Mouse (Mus musculus) stomach, embryonic 14.5 days (tissue): Measurements from ENCODE around the gene Ptges3. TPM values are rescaled to one million over a fixed set of nuclear protein-coding genes. Genes with fewer than 3 reads are reported as not detected.
"Not testable (repeated sequence)": the region's sequence is repeated elsewhere in the genome, so short reads cannot be mapped to it uniquely, and the experiment has no call there.

Source experiments
- ATAC-seq: fragments of 200-750 bp; cut with Nextera tagmentation; 2 replicates; pipeline ENCODE4 v1.8.0; 2017; ENCODE audit warnings: low read depth, moderate TSS enrichment; ENCODE audit not compliant: insufficient number of reproducible peaks, insufficient read depth, low FRiP score
- H3K27ac ChIP-seq: fragments of 300-500 bp; sonication (generic); 2 replicates; pipeline ENCODE4 v1.5.1; 2014; ENCODE audit warnings: mild to moderate bottlenecking, low read length, moderate library complexity, mixed read lengths
- H3K27me3 ChIP-seq: fragments of 300-500 bp; sonication (generic); 2 replicates; pipeline ENCODE4 v1.6.1; 2014; ENCODE audit warnings: low read length, control low read depth, mixed read lengths; ENCODE audit not compliant: control insufficient read depth, insufficient read depth
- H3K36me3 ChIP-seq: fragments of 300-500 bp; sonication (generic); 2 replicates; pipeline ENCODE4 v1.6.1; 2014; ENCODE audit warnings: mild to moderate bottlenecking, control low read depth, low read length, moderate library complexity, mixed read lengths; ENCODE audit not compliant: control insufficient read depth, insufficient read depth
- H3K4me1 ChIP-seq: fragments of 300-500 bp; sonication (generic); 2 replicates; pipeline ENCODE4 v1.6.1; 2014; ENCODE audit warnings: low read length, control low read depth, mixed read lengths; ENCODE audit not compliant: control insufficient read depth, insufficient read depth
- H3K4me2 ChIP-seq: fragments of 300-500 bp; sonication (generic); replicated peaks from 2 replicates; pipeline ENCODE4 v1.6.1; 2014; ENCODE audit warnings: low read depth, low read length, control low read depth
- H3K4me3 ChIP-seq: fragments of 300-500 bp; sonication (generic); 2 replicates; pipeline ENCODE4 v1.5.1; 2014; ENCODE audit warnings: low read depth, low read length, control low read depth
- H3K9ac ChIP-seq: fragments of 300-500 bp; sonication (generic); replicated peaks from 2 replicates; pipeline ENCODE4 v1.6.1; 2014; ENCODE audit warnings: low read depth, mild to moderate bottlenecking, control low read depth, low read length, moderate library complexity, mixed read lengths
- H3K9me3 ChIP-seq: fragments of 300-500 bp; sonication (generic); 2 replicates; pipeline ENCODE4 v1.6.1; 2016; ENCODE audit warnings: low read depth, low read length, control low read depth; ENCODE audit not compliant: control insufficient read depth
- WGBS: fragments of 180-500 bp; shearing (Covaris S2); extraction: QIAGEN DNeasy Blood & Tissue Kit; methylation state at CpG from one replicate; pipeline ENCODE4 v1.1.7; 2014; 5-methylcytosine and 5-hydroxymethylcytosine counted together
- polyA plus RNA-seq: library from polyadenylated mRNA; unstranded; fragments of >200 nt; fragmentation: Nextera tagmentation; extraction: Ambion mirVana; gene quantifications from 2 replicates; pipeline ENCODE4 v1.2.1, GENCODE M21; 2014

Ptges3 gene
- polyA plus RNA-seq, 1 experiment from 2014 or later, result 474 TPM

DNA sequence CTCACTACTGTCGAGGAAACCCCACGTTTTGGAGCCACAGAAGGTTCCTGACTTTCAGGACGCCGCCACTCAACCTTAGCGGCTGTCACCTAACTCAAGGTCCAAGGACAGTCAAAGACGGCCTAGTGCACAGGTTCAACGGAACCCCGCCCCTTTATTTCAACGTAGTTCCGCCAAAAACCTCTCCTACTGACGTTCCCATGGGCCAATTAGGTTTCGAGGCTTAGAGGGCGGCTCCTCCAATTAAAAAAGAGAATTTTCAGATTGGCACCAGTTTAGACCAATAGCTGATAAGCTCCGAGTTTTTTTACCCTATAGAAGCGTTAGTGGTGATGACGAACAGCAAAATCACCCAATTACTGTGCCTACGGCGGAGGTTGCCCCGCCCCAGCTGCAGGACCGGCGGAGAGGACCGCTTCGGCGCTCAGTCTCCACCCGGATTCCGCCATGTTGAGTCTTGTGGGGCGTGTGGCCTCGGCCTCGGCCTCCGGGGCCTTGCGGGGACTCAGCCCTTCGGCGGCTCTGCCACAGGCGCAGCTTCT, 24.2 kb downstream of the Ptges3 start, which contains the start of gene Atp5b:
Atp5b (plus strand) TSS at position 394 of the 542 bp plus-strand sequence.
- ATAC-seq, result peak; percentile 99
- Histone ChIP-seq H3K36me3 (peaks cover 36% of the 10 kb centered on the region), H3K4me1 (peaks cover 7% of the 10 kb centered on the region; the same call in 1 of the 2 replicates), H3K9me3 (no peaks in the 10 kb centered on the region), H3K9ac (peak within 1 kb of the TSS; percentile 59), H3K27ac (peak within 1 kb of the TSS; percentile 34), H3K4me2 (peak within 1 kb of the TSS; percentile 66), H3K4me3 (peak within 1 kb of the TSS; percentile 82), H3K27me3 (no peaks in the 10 kb centered on the region)
- WGBS, result under 1% methylated on average over 34 of the region's 34 CpGs

DNA sequence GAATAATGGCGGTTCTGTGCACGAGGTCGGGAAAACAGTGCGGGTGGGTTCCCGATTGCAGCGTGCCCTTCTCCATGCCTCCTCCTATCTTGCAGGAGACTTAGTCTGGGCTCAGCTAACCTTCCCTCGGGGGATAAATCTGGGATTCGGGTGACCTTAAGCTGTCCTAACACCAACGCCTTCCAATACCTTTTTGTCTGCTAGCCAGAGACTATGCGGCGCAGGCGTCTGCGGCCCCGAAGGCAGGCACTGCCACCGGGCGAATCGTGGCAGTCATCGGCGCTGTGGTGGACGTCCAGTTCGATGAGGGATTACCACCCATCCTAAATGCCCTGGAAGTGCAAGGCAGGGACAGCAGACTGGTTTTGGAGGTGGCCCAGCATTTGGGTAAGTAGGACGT, 24.9 kb downstream of the Ptges3 start:
- peak overlapping the region; percentile 66 for H3K4me2 ChIP-seq
- H3K4me1 ChIP-seq, result peaks cover 7% of the 10 kb centered on the region; the same call in 1 of the 2 replicates
- H3K27me3 ChIP-seq, result no peaks in the 10 kb centered on the region
- peak overlapping the region; percentile 82 for H3K4me3 ChIP-seq
- peak overlapping the region; percentile 59 for H3K9ac ChIP-seq
- no peaks in the 10 kb centered on the region for H3K9me3 ChIP-seq
- ATAC-seq, result no peak
- under 1% methylated on average over 22 of the region's 22 CpGs for WGBS
- peak overlapping the region; percentile 34 for H3K27ac ChIP-seq
- peaks cover 44% of the 10 kb centered on the region for H3K36me3 ChIP-seq

DNA sequence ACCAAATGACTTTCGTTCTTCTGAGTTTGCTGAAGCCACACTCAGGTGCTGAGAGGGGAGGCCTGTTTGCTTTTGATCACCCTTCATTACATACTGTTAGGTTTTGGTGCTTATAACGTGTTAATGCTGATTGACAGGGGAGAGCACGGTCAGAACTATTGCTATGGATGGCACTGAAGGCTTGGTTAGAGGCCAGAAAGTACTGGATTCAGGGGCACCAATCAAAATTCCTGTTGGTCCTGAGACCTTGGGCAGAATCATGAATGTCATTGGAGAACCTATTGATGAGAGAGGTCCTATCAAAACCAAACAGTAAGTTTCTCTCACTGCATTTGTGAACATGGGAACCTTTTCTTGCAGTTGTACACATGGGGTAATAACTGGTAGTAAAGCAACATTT, 25.4 kb downstream of the Ptges3 start:
- H3K9me3 ChIP-seq, result no peaks in the 10 kb centered on the region
- 2% methylated on average over 3 of the region's 3 CpGs for whole genome bisulfite sequencing
- H3K36me3 ChIP-seq, result peaks cover 48% of the 10 kb centered on the region
- H3K9ac ChIP-seq, result peak overlapping the region; percentile 59
- H3K4me2 ChIP-seq, result peak overlapping the region; percentile 66
- peak overlapping the region; percentile 82 for H3K4me3 ChIP-seq
- no peak for ATAC-seq
- H3K27me3 ChIP-seq, result no peaks in the 10 kb centered on the region
- peaks cover 7% of the 10 kb centered on the region; the same call in 1 of the 2 replicates for H3K4me1 ChIP-seq
- no peak overlapping the region for H3K27ac ChIP-seq

DNA sequence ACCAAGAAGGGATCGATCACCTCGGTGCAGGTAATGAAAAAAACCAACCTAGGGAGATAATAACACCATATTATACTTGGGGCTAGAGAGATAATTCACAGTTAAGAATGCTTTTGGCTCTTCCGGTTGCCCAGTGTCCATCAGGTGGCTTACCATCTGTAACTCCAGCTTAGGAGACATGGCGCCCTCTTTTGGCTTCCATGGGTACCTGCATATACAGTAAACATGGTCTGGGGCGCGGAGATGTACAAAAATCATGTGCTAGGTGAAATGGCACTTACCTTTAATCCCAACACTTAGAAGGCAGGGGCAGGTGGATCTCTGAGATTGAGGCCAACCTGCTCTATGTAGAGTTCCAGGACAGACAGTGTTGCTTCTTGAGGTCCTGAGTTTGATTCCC, 27.6 kb downstream of the Ptges3 start:
- no peak for ATAC-seq
- 77% methylated on average over 6 of the region's 6 CpGs for WGBS
- H3K4me2 ChIP-seq, result no peak overlapping the region
- H3K27me3 ChIP-seq, result no peaks in the 10 kb centered on the region
- H3K9ac ChIP-seq, result no peak overlapping the region
- H3K36me3 ChIP-seq, result peaks cover 60% of the 10 kb centered on the region
- no peak overlapping the region for H3K27ac ChIP-seq
- H3K4me3 ChIP-seq, result no peak overlapping the region
- no peaks in the 10 kb centered on the region for H3K9me3 ChIP-seq
- H3K4me1 ChIP-seq, result peaks cover 8% of the 10 kb centered on the region

DNA sequence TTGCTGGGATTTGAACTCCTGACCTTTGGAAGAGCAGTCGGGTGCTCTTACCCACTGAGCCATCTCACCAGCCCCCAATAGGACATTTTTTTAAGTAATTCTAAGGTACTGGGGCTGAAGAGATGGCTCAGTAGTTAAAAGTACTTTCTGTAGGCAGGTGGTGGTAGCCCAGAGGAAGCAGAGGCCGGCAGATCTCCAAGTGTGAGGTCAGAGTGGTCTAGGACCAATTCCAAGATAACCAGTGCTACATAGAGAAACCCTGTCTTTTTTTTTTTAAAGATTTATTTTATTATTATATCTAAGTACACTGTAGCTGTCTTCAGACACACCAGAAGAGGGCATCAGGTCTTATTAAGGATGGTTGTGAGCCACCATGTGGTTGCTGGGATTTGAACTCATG, 28.5 kb downstream of the Ptges3 start:
- H3K4me2 ChIP-seq, H3K27ac ChIP-seq, H3K9ac ChIP-seq, H3K4me3 ChIP-seq, ATAC-seq, H3K27me3 ChIP-seq, H3K9me3 ChIP-seq: not testable (repeated sequence)
- peaks cover 60% of the 10 kb centered on the region for H3K36me3 ChIP-seq
- WGBS, result 73% methylated on average over 2 of the region's 2 CpGs
- H3K4me1 ChIP-seq, result peaks cover 15% of the 10 kb centered on the region

DNA sequence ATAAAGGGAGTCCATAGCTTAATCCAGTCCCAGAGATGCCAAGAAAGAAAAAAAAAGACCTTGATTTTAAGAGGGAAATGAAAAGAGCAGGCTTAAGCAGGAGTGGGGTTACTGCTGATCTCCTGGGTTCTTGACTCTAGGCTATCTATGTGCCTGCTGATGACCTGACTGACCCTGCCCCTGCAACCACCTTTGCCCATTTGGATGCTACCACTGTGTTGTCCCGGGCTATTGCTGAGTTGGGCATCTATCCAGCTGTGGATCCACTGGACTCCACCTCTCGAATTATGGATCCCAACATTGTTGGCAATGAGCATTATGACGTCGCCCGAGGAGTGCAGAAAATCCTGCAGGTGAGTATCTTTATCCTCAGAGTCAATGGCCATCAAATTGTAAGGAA, 29.4 kb downstream of the Ptges3 start:
- Histone ChIP-seq H3K27ac (no peak overlapping the region), H3K4me3 (no peak overlapping the region), H3K9me3 (no peaks in the 10 kb centered on the region), H3K36me3 (peaks cover 60% of the 10 kb centered on the region), H3K9ac (no peak overlapping the region), H3K4me2 (no peak overlapping the region), H3K27me3 (no peaks in the 10 kb centered on the region), H3K4me1 (peaks cover 15% of the 10 kb centered on the region)
- 92% methylated on average over 5 of the region's 5 CpGs for WGBS
- ATAC-seq, result no peak

DNA sequence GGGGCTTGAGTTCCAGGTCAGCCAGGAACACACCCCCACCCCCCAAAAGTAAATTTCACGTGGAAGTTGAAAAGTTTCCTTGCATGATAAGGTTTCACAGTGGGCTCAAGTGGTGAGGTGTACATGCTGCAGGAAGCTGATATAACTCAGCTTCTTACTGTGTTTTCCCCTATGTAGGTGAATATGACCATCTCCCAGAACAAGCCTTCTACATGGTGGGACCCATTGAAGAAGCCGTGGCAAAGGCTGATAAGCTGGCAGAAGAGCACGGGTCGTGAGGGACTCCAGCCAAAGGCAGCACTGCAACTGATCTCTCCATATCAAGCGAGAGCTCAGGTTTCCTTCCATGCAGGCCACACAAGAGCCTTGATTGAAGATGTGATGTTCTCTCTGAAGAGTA, 31.1 kb downstream of the Ptges3 start:
- H3K4me1 ChIP-seq, result peaks cover 24% of the 10 kb centered on the region
- no peak overlapping the region for H3K4me3 ChIP-seq
- peaks cover 54% of the 10 kb centered on the region for H3K36me3 ChIP-seq
- H3K9me3 ChIP-seq, result no peaks in the 10 kb centered on the region
- H3K9ac ChIP-seq, result no peak overlapping the region
- 71% methylated on average over 5 of the region's 5 CpGs for WGBS
- H3K4me2 ChIP-seq, result no peak overlapping the region
- no peak for ATAC-seq
- no peaks in the 10 kb centered on the region for H3K27me3 ChIP-seq
- H3K27ac ChIP-seq, result no peak overlapping the region

DNA sequence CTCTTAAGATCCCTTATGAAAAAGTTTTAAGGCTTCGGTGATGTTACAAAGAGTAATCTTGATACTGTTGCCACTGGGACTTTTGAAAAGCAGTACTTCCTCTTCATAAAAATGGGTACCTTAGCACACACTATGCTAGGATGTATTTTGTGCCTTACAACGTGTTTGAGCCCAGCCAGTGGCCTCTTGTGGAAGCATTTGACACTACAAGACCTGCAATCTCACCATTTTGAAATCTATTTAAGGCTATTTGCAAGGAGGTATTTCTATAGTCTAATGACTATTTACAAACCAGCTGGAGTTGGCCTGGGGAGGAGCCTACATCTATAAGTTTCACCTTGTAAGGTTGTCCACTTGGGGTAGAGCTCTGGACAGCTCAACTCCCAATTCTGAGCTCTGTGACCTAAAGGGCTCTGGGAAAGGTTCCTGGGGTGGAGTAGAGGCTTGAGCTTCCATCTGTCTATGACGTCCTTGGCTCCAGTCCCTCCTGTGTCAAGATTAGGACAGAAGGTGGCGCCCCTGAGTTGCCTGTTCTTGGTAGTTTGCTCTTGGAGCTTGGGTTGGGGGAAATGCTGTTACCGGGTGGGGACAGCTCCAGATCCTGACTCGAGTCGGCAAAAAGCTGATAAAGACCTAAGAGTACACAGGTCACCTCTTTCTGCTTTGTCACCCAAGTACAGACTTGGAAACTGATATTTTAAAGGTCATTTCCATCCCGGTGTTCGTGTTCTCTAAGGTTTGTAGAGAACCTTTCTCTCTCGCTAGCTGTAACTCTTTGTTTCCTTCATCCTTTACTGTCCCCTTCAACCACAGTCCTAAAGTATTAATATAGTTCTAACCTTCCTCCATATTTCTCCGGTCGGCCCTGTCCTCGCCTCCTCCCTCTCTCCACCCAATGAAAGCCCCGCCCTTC, 32.2 kb downstream of the Ptges3 start:
- Histone ChIP-seq H3K27me3 (no peaks in the 10 kb centered on the region), H3K27ac (peak overlapping the region; percentile 93; the same call in 1 of the 2 replicates), H3K4me2 (peak overlapping the region; percentile 74), H3K9ac (no peak overlapping the region), H3K36me3 (peaks cover 43% of the 10 kb centered on the region), H3K4me1 (peaks cover 28% of the 10 kb centered on the region), H3K9me3 (no peaks in the 10 kb centered on the region), H3K4me3 (peak overlapping the region; percentile 71)
- WGBS, result 9% methylated on average over 14 of the region's 14 CpGs
- peak; percentile 63 for ATAC-seq
